Mouse (Mus musculus): Measurements from ENCODE around the gene Cacna1b. TPM values are rescaled to one million over a fixed set of nuclear protein-coding genes. Genes with fewer than 3 reads are reported as not detected.

Gene Cacna1b
- polyA plus RNA-seq, 1 experiment from 2014 or later = 0.91 TPM

DNA sequence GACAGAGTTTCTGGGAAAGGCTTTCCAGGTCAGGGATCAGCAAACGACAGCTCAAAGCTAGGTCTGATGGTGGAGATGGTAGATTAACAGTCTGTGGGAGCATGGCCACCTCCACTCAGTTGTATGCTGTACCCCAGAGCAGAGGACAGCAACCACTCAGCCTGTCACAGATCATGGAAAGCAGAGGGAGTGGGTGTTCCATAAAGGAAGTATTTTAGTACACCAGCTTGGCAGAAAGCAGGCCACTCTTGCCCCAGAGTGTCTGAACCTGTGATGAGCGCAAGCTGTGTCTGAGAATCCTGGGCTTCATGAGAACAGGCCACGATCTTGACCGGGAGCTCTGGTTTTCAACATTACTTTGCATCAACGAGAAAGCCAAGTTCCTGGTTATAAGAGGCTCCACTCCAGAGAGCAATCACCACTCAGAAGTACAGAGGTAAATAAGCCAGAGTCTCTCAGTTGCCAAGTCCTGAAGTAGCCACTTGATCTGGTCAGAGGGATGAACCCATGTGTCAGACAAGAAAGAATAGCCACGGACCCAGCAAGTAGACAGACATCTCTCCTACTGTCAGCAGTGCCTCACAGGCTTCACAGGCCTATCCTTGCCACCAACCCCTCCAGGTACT is 103.7 kb downstream of the Cacna1b start:
- WGBS = 73% methylated on average over 6 of the region's 6 CpGs
- H3K9ac ChIP-seq (ENCODE audit: low read length) = no peak overlapping the region
- H3K9me3 ChIP-seq (ENCODE audit: control insufficient read depth, low read length) = no peaks in the 10 kb centered on the region
- H3K4me2 ChIP-seq (ENCODE audit: low read length) = no peak overlapping the region
- H3K4me1 ChIP-seq (replicated peaks; ENCODE audit: control insufficient read depth, insufficient read depth, low read length) = no peaks in the 10 kb centered on the region
- no peak overlapping the region for H3K27ac ChIP-seq (ENCODE audit: low read depth)
- H3K4me3 ChIP-seq (ENCODE audit: low read depth, low read length) = no peak overlapping the region
- H3K27me3 ChIP-seq (replicated peaks; ENCODE audit: control insufficient read depth, insufficient read depth, low read length) = no peaks in the 10 kb centered on the region
- no peak for ATAC-seq (replicated peaks; ENCODE audit: low FRiP score, low TSS enrichment, low read depth)
- no peaks in the 10 kb centered on the region for H3K36me3 ChIP-seq (ENCODE audit: control insufficient read depth, insufficient read depth, low read length)
- no peak for DNase-seq (ENCODE audit: low spot score)

DNA sequence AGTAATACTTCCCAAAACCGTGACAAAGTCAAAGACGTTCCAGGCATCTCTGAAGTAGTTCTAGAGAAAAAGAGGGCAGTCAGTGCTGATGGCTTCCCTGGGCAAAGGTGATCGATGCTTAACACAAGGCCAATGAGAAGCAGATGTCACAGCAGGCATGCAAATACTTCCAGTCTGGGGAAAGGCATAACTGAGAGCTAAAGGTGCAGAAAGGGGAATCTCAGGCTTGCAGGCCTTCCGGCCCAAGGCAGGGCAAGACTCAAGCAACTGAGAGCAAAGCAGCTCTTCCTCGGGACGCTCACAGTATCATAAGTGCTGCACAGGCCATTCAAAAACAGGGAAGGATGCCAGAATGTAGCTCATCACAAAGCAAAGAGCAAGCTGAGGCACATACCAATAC is 114.4 kb downstream of the Cacna1b start:
- Histone ChIP-seq H3K9me3 (ENCODE audit: control insufficient read depth, low read length) (no peaks in the 10 kb centered on the region), H3K27ac (ENCODE audit: low read depth) (no peak overlapping the region), H3K4me3 (ENCODE audit: low read depth, low read length) (no peak overlapping the region), H3K9ac (ENCODE audit: low read length) (no peak overlapping the region), H3K27me3 (replicated peaks; ENCODE audit: control insufficient read depth, insufficient read depth, low read length) (no peaks in the 10 kb centered on the region), H3K4me1 (replicated peaks; ENCODE audit: control insufficient read depth, insufficient read depth, low read length) (no peaks in the 10 kb centered on the region), H3K36me3 (ENCODE audit: control insufficient read depth, insufficient read depth, low read length) (no peaks in the 10 kb centered on the region), H3K4me2 (ENCODE audit: low read length) (no peak overlapping the region)
- 85% methylated on average over 6 of the region's 6 CpGs for WGBS
- DNase-seq (ENCODE audit: low spot score) (no peak), ATAC-seq (replicated peaks; ENCODE audit: low FRiP score, low TSS enrichment, low read depth) (no peak)

DNA sequence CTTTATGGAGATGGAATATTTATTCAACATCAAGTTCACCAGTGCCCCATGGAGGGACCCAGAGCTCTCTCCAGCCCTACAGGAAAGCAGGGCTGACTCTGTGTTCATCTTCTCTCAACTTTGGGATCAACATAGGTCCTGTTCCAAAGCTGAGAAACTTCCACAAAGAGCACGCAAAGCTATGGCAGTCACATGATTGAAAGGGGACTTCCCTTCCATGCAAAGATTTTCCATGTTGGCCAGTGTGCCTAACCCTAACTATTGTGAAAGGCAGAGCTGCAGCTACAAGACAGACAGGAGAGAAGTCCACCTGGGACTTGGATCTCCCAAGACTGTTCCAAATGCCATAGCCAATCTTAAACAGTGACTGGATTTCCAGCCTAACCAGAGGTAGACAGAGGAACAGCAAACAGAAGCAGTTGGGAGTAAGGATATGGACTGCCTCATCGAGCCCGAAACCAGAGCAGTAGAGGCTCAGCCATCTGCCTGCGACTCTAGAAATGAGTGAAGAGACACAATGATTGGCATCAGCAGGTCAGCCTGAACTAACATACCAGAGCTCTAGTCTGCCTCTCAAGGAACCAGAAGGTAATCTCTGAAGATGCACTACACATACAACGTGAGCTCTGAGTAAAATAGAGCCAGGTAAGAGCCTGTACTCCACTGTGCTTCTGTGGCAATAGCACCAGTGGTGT is 116.4 kb downstream of the Cacna1b start:
- 91% methylated on average over 5 of the region's 5 CpGs for WGBS
- H3K27me3 ChIP-seq (replicated peaks; ENCODE audit: control insufficient read depth, insufficient read depth, low read length) = no peaks in the 10 kb centered on the region
- H3K4me3 ChIP-seq (ENCODE audit: low read depth, low read length) = no peak overlapping the region
- no peaks in the 10 kb centered on the region for H3K36me3 ChIP-seq (ENCODE audit: control insufficient read depth, insufficient read depth, low read length)
- no peaks in the 10 kb centered on the region for H3K9me3 ChIP-seq (ENCODE audit: control insufficient read depth, low read length)
- ATAC-seq (replicated peaks; ENCODE audit: low FRiP score, low TSS enrichment, low read depth) = no peak
- no peaks in the 10 kb centered on the region for H3K4me1 ChIP-seq (replicated peaks; ENCODE audit: control insufficient read depth, insufficient read depth, low read length)
- H3K4me2 ChIP-seq (ENCODE audit: low read length) = no peak overlapping the region
- no peak for DNase-seq (ENCODE audit: low spot score)
- H3K27ac ChIP-seq (ENCODE audit: low read depth) = no peak overlapping the region
- no peak overlapping the region for H3K9ac ChIP-seq (ENCODE audit: low read length)

DNA sequence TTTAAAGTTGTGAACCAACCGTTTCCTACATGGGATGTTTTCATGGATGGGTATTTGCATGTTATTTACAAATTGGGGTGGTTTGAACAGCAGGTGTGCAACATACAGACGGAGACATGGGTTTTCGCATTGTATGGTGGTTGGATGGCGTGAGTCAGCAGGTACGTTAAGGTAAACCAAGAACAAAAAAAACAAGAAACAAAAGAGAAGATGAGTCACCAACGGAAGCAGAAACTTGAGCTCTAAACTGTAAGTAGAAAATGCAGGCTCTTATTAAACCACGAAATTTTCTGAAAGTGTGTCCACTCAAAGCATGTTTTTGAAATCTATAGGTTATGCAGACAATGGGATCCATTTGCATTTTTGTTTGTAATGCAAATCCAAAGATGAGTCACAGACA is 120.1 kb downstream of the Cacna1b start:
- H3K27me3 ChIP-seq (replicated peaks; ENCODE audit: control insufficient read depth, insufficient read depth, low read length) = no peaks in the 10 kb centered on the region
- DNase-seq (ENCODE audit: low spot score) (no peak), ATAC-seq (replicated peaks; ENCODE audit: low FRiP score, low TSS enrichment, low read depth) (no peak)
- no peaks in the 10 kb centered on the region for H3K9me3 ChIP-seq (ENCODE audit: control insufficient read depth, low read length)
- no peaks in the 10 kb centered on the region for H3K4me1 ChIP-seq (replicated peaks; ENCODE audit: control insufficient read depth, insufficient read depth, low read length)
- no peaks in the 10 kb centered on the region for H3K36me3 ChIP-seq (ENCODE audit: control insufficient read depth, insufficient read depth, low read length)
- no peak overlapping the region for H3K27ac ChIP-seq (ENCODE audit: low read depth)
- 85% methylated on average over 7 of the region's 7 CpGs for WGBS
- no peak overlapping the region for H3K9ac ChIP-seq (ENCODE audit: low read length)
- H3K4me2 ChIP-seq (ENCODE audit: low read length) = no peak overlapping the region
- H3K4me3 ChIP-seq (ENCODE audit: low read depth, low read length) = no peak overlapping the region

DNA sequence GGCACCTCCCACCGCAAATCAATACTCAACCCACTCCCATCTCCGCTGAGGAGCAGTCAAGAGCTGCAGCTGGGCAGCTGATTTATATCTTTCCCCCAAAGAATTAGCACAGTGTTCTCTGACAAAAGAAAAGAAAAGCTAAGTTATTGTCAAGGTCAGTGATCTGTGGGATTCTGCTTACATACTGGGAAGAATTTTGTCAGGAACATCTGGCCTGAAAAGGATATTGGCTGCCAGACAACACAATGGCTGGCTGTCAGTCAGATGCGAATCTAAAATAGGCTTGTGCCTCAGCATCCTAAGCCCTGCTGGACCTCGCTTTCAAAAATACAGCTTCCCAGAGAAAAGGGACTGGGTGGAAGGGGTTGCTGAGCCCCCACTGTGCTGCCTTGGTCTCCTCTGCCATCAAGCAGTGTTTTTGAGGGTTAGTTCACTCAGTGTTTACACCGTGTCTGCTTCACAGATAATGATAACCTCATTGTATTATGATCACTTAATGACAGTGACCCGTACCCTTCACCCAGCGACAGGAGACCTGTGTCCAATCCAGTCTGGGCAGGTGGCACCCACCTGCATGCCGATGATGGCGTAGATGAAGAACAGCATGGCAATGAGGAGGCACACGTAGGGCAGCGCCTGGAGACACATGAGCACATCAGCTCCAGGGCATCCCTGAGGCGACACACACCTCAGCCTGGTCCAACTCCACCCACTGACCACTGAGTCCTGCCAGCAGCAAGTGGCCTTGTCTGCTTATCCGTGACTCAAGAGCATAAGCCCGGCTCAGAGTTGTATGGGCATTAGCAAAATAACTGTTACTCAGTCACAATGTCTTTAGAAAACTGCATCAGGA is 124.6 kb downstream of the Cacna1b start:
- Histone ChIP-seq H3K4me3 (ENCODE audit: low read depth, low read length) (no peak overlapping the region), H3K9ac (ENCODE audit: low read length) (no peak overlapping the region), H3K27ac (ENCODE audit: low read depth) (no peak overlapping the region), H3K36me3 (ENCODE audit: control insufficient read depth, insufficient read depth, low read length) (no peaks in the 10 kb centered on the region), H3K9me3 (ENCODE audit: control insufficient read depth, low read length) (no peaks in the 10 kb centered on the region), H3K4me1 (replicated peaks; ENCODE audit: control insufficient read depth, insufficient read depth, low read length) (no peaks in the 10 kb centered on the region), H3K4me2 (ENCODE audit: low read length) (no peak overlapping the region), H3K27me3 (replicated peaks; ENCODE audit: control insufficient read depth, insufficient read depth, low read length) (no peaks in the 10 kb centered on the region)
- DNase-seq (ENCODE audit: low spot score) (no peak), ATAC-seq (replicated peaks; ENCODE audit: low FRiP score, low TSS enrichment, low read depth) (no peak)
- WGBS = 76% methylated on average over 14 of the region's 14 CpGs

DNA sequence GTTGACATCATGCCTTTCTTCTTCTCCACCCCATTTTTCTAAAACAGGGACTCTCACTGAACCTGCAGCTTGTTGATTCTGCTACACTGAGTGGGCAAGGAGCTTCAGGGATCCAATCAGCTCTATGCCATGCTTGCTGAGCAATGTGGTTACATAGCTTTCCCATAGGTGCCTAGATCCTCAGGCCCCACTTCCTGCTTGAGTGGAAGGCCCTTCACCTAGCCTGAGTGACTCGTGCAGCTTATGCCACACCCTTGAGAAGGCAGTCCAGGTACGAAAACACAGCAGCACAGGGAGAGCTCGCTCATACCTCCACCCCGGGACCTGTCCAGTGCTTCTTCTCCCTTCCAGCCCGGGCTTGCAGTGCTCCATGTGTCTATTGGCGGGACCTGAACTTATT is 129.3 kb downstream of the Cacna1b start:
- Histone ChIP-seq H3K4me3 (ENCODE audit: low read depth, low read length) (no peak overlapping the region), H3K4me2 (ENCODE audit: low read length) (no peak overlapping the region), H3K4me1 (replicated peaks; ENCODE audit: control insufficient read depth, insufficient read depth, low read length) (no peaks in the 10 kb centered on the region), H3K9me3 (ENCODE audit: control insufficient read depth, low read length) (no peaks in the 10 kb centered on the region), H3K36me3 (ENCODE audit: control insufficient read depth, insufficient read depth, low read length) (no peaks in the 10 kb centered on the region), H3K9ac (ENCODE audit: low read length) (no peak overlapping the region), H3K27me3 (replicated peaks; ENCODE audit: control insufficient read depth, insufficient read depth, low read length) (no peaks in the 10 kb centered on the region), H3K27ac (ENCODE audit: low read depth) (no peak overlapping the region)
- no peak for ATAC-seq (replicated peaks; ENCODE audit: low FRiP score, low TSS enrichment, low read depth)
- WGBS = 80% methylated on average over 6 of the region's 6 CpGs
- DNase-seq (ENCODE audit: low spot score) = no peak

DNA sequence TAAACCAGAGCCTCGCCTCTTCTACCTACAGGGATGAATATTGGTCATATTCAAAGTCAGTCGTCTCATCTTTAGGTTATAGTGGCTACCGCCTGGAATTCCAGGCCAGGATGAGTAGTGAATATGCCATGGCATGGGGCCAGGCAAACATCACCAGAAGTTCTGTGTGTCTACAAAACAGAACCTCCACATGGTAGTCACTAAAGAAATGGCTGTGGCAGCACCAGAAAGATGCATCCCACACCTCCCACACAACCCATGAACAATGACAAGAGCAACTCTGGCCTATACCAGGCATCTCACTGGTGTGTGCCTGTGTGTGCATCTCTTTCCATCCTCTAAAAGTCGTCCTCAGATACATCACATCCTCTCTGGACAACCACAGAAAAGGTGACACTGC is 145.8 kb downstream of the Cacna1b start:
- DNase-seq (ENCODE audit: low spot score) (no peak), ATAC-seq (replicated peaks; ENCODE audit: low FRiP score, low TSS enrichment, low read depth) (no peak)
- no peak overlapping the region for H3K4me3 ChIP-seq (ENCODE audit: low read depth, low read length)
- H3K36me3 ChIP-seq (ENCODE audit: control insufficient read depth, insufficient read depth, low read length) = no peaks in the 10 kb centered on the region
- no peaks in the 10 kb centered on the region for H3K27me3 ChIP-seq (replicated peaks; ENCODE audit: control insufficient read depth, insufficient read depth, low read length)
- 80% methylated on average over 4 of the region's 4 CpGs for WGBS
- no peaks in the 10 kb centered on the region for H3K9me3 ChIP-seq (ENCODE audit: control insufficient read depth, low read length)
- H3K9ac ChIP-seq (ENCODE audit: low read length) = no peak overlapping the region
- H3K4me2 ChIP-seq (ENCODE audit: low read length) = no peak overlapping the region
- H3K27ac ChIP-seq (ENCODE audit: low read depth) = no peak overlapping the region
- no peaks in the 10 kb centered on the region; the same call in 1 of the 2 replicates for H3K4me1 ChIP-seq (replicated peaks; ENCODE audit: control insufficient read depth, insufficient read depth, low read length)

DNA sequence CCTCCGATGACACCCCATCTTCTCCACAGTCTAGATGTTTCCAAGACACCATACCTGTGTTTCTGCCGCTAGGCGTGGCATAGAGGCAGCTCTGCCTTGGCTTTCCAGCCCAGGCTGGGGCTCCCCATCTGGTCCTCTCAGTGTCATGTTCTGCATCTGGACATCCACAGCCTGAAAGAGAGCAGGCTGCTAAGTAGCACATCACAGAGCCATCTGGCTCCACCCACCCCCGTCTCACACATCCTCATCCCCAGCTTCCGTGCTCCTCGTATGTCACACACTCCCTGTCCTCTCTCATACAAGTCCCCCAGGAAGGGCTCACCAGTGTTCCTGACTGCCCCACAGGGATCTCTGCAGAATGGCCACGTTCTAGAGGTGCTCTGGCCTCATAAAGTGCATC is 153.2 kb downstream of the Cacna1b start:
- no peaks in the 10 kb centered on the region for H3K4me1 ChIP-seq (replicated peaks; ENCODE audit: control insufficient read depth, insufficient read depth, low read length)
- no peak overlapping the region for H3K27ac ChIP-seq (ENCODE audit: low read depth)
- H3K36me3 ChIP-seq (ENCODE audit: control insufficient read depth, insufficient read depth, low read length) = no peaks in the 10 kb centered on the region
- H3K4me3 ChIP-seq (ENCODE audit: low read depth, low read length) = no peak overlapping the region
- ATAC-seq (replicated peaks; ENCODE audit: low FRiP score, low TSS enrichment, low read depth) = no peak
- H3K9me3 ChIP-seq (ENCODE audit: control insufficient read depth, low read length) = no peaks in the 10 kb centered on the region
- H3K9ac ChIP-seq (ENCODE audit: low read length) = no peak overlapping the region
- 0 out of 2 replicates have a peak, but pooled peaks cover 3% of the 10 kb centered on the region for H3K27me3 ChIP-seq (replicated peaks; ENCODE audit: control insufficient read depth, insufficient read depth, low read length)
- H3K4me2 ChIP-seq (ENCODE audit: low read length) = no peak overlapping the region
- no peak for DNase-seq (ENCODE audit: low spot score)
- WGBS = 63% methylated on average over 7 of the region's 7 CpGs

Measured in intestine, embryonic 14.5 days (tissue).